In the genomic region with DNA sequence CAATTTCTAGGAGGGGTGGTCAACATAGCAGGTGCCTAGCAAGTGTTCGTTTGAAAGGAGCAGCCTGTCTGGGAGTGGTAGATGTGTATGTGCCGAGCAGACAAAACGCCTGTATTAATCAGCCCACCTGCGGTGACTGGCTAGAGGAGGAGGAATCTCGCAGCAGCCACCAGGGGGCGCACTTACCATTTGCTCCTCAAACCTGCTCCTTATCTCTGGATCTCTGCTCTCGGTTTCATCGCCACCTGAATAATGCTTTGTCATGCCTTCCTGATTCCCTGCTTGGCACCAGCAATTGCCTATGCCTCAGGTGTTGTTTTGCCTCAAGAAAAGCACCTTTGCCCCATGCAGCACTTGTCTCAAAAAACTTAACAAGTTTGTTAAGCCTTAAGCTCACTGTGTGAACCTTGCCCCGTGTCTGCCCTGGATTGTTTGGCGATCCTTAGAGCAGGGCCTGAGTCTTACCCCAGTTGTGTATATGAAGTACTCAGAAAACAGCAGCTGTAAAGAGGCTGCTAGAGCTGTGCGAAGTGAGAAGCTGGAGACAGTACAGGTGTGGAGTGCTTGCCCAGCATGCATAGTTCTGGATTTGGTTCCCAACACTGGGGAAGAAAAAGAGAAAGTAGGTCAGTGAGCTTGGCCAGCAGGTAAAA, we compare ENCODE assay signal across 8 mouse cellular contexts. TPM values are rescaled to one million over a fixed set of nuclear protein-coding genes. Genes with fewer than 3 reads are reported as not detected.
DNase-seq lines count a peak whose midpoint lies in the region; ATAC-seq and TF ChIP-seq lines count a peak whose summit lies in the region.

No protein-coding gene starts in this region.

- WGBS in hindbrain, postnatal 0 days = 18% methylated on average over 11 of the region's 11 CpGs

- H3K4me3 ChIP-seq in hindbrain, postnatal 0 days (ENCODE audit: low read length) = no peak overlapping the region
- H3K4me3 ChIP-seq in megakaryocyte, embryonic 14.5 days (replicated peaks) = peak overlapping the region; percentile 85

- no peak overlapping the region for H3K9ac ChIP-seq in hindbrain, postnatal 0 days (replicated peaks; ENCODE audit: low read length)

- DNase-seq in cerebellum, postnatal 4 days (ENCODE audit: low spot score in 2 of 2) = peak; percentile 76 to 86
- DNase-seq in gastrocnemius, adult 8-10 months (ENCODE audit: low spot score in 2 of 2) = peak; percentile 65 to 71
- peak; percentile 86 for DNase-seq in hindbrain, postnatal 0 days (ENCODE audit: low spot score)
- peak; percentile 51 to 76 for DNase-seq in left cerebral cortex, adult 8-10 months (ENCODE audit: low spot score in 2 of 2)
- DNase-seq in right cerebral cortex, postnatal 10 days (ENCODE audit: low spot score in 2 of 2) = peak; percentile 56 to 84
- DNase-seq in urinary bladder, postnatal 14 days (ENCODE audit: low spot score) = peak; percentile 93

- H3K4me1 ChIP-seq in hindbrain, postnatal 0 days (ENCODE audit: insufficient read depth, low read length) = no peaks in the 10 kb centered on the region
- H3K4me1 ChIP-seq in megakaryocyte, embryonic 14.5 days = peaks cover 20% of the 10 kb centered on the region

- H3K9me3 ChIP-seq in hindbrain, postnatal 0 days (ENCODE audit: low read length) = no peaks in the 10 kb centered on the region
- H3K9me3 ChIP-seq in megakaryocyte, embryonic 14.5 days = no peaks in the 10 kb centered on the region

- peaks cover 13% of the 10 kb centered on the region for H3K27me3 ChIP-seq in hindbrain, postnatal 0 days (ENCODE audit: insufficient read depth, low read length)
- H3K27me3 ChIP-seq in megakaryocyte, embryonic 14.5 days (replicated peaks) = peaks cover 49% of the 10 kb centered on the region

- ATAC-seq in activated CD4-positive, CD25-positive, alpha-beta regulatory T cell, adult 4 months = peak; percentile 95
- ATAC-seq in hindbrain, postnatal 0 days = peak; percentile 44; the same call in 1 of the 2 replicates

- no peak overlapping the region for H3K27ac ChIP-seq in hindbrain, postnatal 0 days

- H3K4me2 ChIP-seq in hindbrain, postnatal 0 days (ENCODE audit: low read depth, low read length) = no peak overlapping the region

- H3K36me3 ChIP-seq in hindbrain, postnatal 0 days (ENCODE audit: insufficient read depth, low read length) = no peaks in the 10 kb centered on the region
- H3K36me3 ChIP-seq in megakaryocyte, embryonic 14.5 days (replicated peaks; ENCODE audit: low read length) = no peaks in the 10 kb centered on the region

- TF ChIP-seq CTCF in hindbrain, postnatal 0 days (IDR thresholded peaks at IDR 0.05; ENCODE audit: low read depth) = peak; percentile 90

RNA-seq across cellular contexts. Expression of a gene that starts 13.8 kb away (rescaled TPM):
- not detected for polyA plus RNA-seq in activated CD4-positive, CD25-positive, alpha-beta regulatory T cell, adult 4 months (2017; shearing (Covaris generic))
- under 1 TPM in 1 of 4 experiments, not detected in 3; 0.13 TPM for total RNA-seq in gastrocnemius, adult 8-10 months (2022)
- 3.0 and 3.7 TPM in 2 replicates for total RNA-seq in hindbrain, postnatal 0 days (2014; rRNA removed)
- 1.1 and 1.2 TPM in 2 replicates for polyA plus RNA-seq in hindbrain, postnatal 0 days (2015; fragmentation: Nextera tagmentation; extraction: Ambion mirVana)
- total RNA-seq in left cerebral cortex, adult 8-10 months (2022) = 1 to 10 TPM; 2.0 to 3.7 (median 3.2) TPM
- not detected in 2 replicates for polyA plus RNA-seq in megakaryocyte, embryonic 14.5 days (2012; ENCODE audit: insufficient read depth, low replicate concordance)

RNA-seq across cellular contexts. Expression of a gene that starts 20.1 kb away (rescaled TPM):
- polyA plus RNA-seq in activated CD4-positive, CD25-positive, alpha-beta regulatory T cell, adult 4 months (2017; shearing (Covaris generic)) = not detected
- total RNA-seq in gastrocnemius, adult 8-10 months (2022) = not detected
- 28.3 and 28.4 TPM in 2 replicates for total RNA-seq in hindbrain, postnatal 0 days (2014; rRNA removed)
- polyA plus RNA-seq in hindbrain, postnatal 0 days (2015; fragmentation: Nextera tagmentation; extraction: Ambion mirVana) = 31.8 and 32.6 TPM in 2 replicates
- 10 to 100 TPM; 11.1 to 12.5 (median 11.7) TPM for total RNA-seq in left cerebral cortex, adult 8-10 months (2022)
- polyA plus RNA-seq in megakaryocyte, embryonic 14.5 days (2012; ENCODE audit: insufficient read depth, low replicate concordance) = 1.9 TPM in 1 of 2 replicates, not detected in the other

RNA-seq across cellular contexts. Expression of a gene that starts 21.2 kb away (rescaled TPM):
- not detected for polyA plus RNA-seq in activated CD4-positive, CD25-positive, alpha-beta regulatory T cell, adult 4 months (2017; shearing (Covaris generic))
- not detected for total RNA-seq in gastrocnemius, adult 8-10 months (2022)
- not detected in 2 replicates for total RNA-seq in hindbrain, postnatal 0 days (2014; rRNA removed)
- polyA plus RNA-seq in hindbrain, postnatal 0 days (2015; fragmentation: Nextera tagmentation; extraction: Ambion mirVana) = not detected in 2 replicates
- not detected for total RNA-seq in left cerebral cortex, adult 8-10 months (2022)
- not detected in 2 replicates for polyA plus RNA-seq in megakaryocyte, embryonic 14.5 days (2012; ENCODE audit: insufficient read depth, low replicate concordance)

RNA-seq across cellular contexts. Expression of a gene that starts 37.6 kb away (rescaled TPM):
- 1 to 10 TPM; 4.7 to 7.1 TPM for polyA plus RNA-seq in activated CD4-positive, CD25-positive, alpha-beta regulatory T cell, adult 4 months (2017; shearing (Covaris generic))
- 10 to 100 TPM; 10.8 to 12.5 (median 11.5) TPM for total RNA-seq in gastrocnemius, adult 8-10 months (2022)
- total RNA-seq in hindbrain, postnatal 0 days (2014; rRNA removed) = 32.7 and 34.0 TPM in 2 replicates
- 18.3 and 20.5 TPM in 2 replicates for polyA plus RNA-seq in hindbrain, postnatal 0 days (2015; fragmentation: Nextera tagmentation; extraction: Ambion mirVana)
- 10 to 100 TPM; 46.8 to 52.2 (median 49.4) TPM for total RNA-seq in left cerebral cortex, adult 8-10 months (2022)
- polyA plus RNA-seq in megakaryocyte, embryonic 14.5 days (2012; ENCODE audit: insufficient read depth, low replicate concordance) = 8.8 and 11.1 TPM in 2 replicates

RNA-seq across cellular contexts. Expression of a gene that starts 42.4 kb away (rescaled TPM):
- polyA plus RNA-seq in activated CD4-positive, CD25-positive, alpha-beta regulatory T cell, adult 4 months (2017; shearing (Covaris generic)) = 10 to 100 TPM; 21.8 to 29.0 TPM
- 1 to 10 TPM; 7.5 to 8.5 (median 8.0) TPM for total RNA-seq in gastrocnemius, adult 8-10 months (2022)
- 3.0 and 7.1 TPM in 2 replicates for total RNA-seq in hindbrain, postnatal 0 days (2014; rRNA removed)
- polyA plus RNA-seq in hindbrain, postnatal 0 days (2015; fragmentation: Nextera tagmentation; extraction: Ambion mirVana) = 20.3 and 21.9 TPM in 2 replicates
- 10 to 100 TPM; 15.9 to 21.6 (median 19.1) TPM for total RNA-seq in left cerebral cortex, adult 8-10 months (2022)
- polyA plus RNA-seq in megakaryocyte, embryonic 14.5 days (2012; ENCODE audit: insufficient read depth, low replicate concordance) = 2.4 and 23.7 TPM in 2 replicates

Comparison
In these comparisons a context has a peak if more than half of its experiments do, and no peak if none do; other contexts are left out.
1. RNA of a gene that starts 20.1 kb away (total RNA-seq): 28.3 to 28.4 TPM in hindbrain, postnatal 0 days and 11.1 to 12.5 TPM in left cerebral cortex, adult 8-10 months; not detected in gastrocnemius, adult 8-10 months; every median in the first group is over 10 times any median in the second.
2. Peak in every context shown above with its lines, with median percentiles within 50 percentile points of each other: DNase-seq.